In the genomic region with DNA sequence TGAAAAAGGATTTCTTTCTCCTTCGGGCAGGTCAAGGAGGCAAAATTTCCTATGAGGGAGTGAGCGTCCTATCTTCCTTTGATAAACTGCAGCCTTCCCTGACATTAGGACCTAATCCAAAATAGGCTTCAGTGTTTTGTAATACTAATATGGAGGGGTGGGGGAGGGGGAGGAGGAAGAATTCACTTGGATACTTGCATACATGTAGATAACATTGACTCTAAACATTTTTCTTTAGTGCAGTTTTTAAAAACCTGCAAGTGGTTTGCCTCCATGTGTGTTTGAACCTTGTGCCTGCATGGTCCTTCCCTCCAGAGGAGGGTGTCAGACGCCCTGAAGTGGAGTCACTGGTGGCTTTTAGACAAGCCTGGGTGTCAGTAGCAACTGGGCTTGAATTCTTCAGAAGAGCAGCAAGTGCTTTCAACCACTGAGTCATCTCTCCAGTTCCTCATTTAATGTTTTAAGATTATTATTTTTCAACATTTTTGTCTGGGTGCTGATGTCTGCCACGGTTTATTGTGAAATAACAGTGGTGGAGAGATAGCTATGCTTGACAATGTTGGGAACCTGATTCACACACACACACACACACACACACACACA, we compare ENCODE assay signal across 27 mouse cellular contexts. TPM values are rescaled to one million over a fixed set of nuclear protein-coding genes. Genes with fewer than 3 reads are reported as not detected.
A peak's percentile ranks its signal among the peaks of the same experiment; 100 is the strongest.
DNase-seq lines count a peak whose midpoint lies in the region; ATAC-seq and TF ChIP-seq lines count a peak whose summit lies in the region.
"Had no signal": no experiment of that assay in that cellular context is flagged by ENCODE, and none has a peak within 500 bp of the region (broad histone marks: within the 10 kb centered on the region; RNA-seq: fewer than 3 reads in every experiment).

No protein-coding gene starts in this region.

- H3K27ac ChIP-seq in lung, postnatal 0 days (ENCODE audit: low read length): no peak overlapping the region
- H3K27ac ChIP-seq: embryonic facial prominence, embryonic 12.5 days; heart, adult 2 months; hindbrain, embryonic 12.5 days; limb, embryonic 10.5 days; liver, embryonic 14.5 days had no signal

- H3K9ac ChIP-seq in lung, postnatal 0 days (replicated peaks; ENCODE audit: low read depth): no peak overlapping the region
- H3K9ac ChIP-seq: embryonic facial prominence, embryonic 12.5 days; forebrain, postnatal 0 days; hindbrain, embryonic 12.5 days; liver, embryonic 14.5 days had no signal

- DNase-seq in adrenal gland, adult 2 months: peak; percentile 27
- no peak for DNase-seq in adrenal gland, postnatal 10 days
- DNase-seq in lung, postnatal 0 days (ENCODE audit: low spot score): peak; percentile 23
- DNase-seq in lung, adult 18-20 months: no peak
- DNase-seq in 416B (ENCODE audit: low read depth): peak; percentile 6
- DNase-seq in cerebellum, adult 8-10 months: no peak
- DNase-seq in left cerebral cortex, postnatal 4 days: no peak
- DNase-seq: cerebellum, adult 11 months; cerebellum, postnatal 10 days; forebrain, postnatal 0 days; gastrocnemius, postnatal 14 days; heart, adult 2 months; kidney, adult 2 months; kidney, postnatal 10 days had no signal

- intact Hi-C loops in left cerebral cortex, postnatal 4 days (cut with DNase I): no loop called here

- no peak for TF ChIP-seq CTCF in lung, postnatal 0 days (IDR thresholded peaks at IDR 0.05)

- no peak overlapping the region for H3K4me3 ChIP-seq in lung, postnatal 0 days (ENCODE audit: low read depth, low read length)
- H3K4me3 ChIP-seq: embryonic facial prominence, embryonic 12.5 days; heart, adult 2 months; hindbrain, embryonic 12.5 days; limb, embryonic 10.5 days had no signal

- H3K4me2 ChIP-seq in lung, postnatal 0 days (replicated peaks; ENCODE audit: low read depth, low read length): no peak overlapping the region
- H3K4me2 ChIP-seq: embryonic facial prominence, embryonic 12.5 days; hindbrain, embryonic 12.5 days had no signal

- H3K36me3 ChIP-seq in lung, postnatal 0 days (ENCODE audit: insufficient read depth, low read length): no peaks in the 10 kb centered on the region
- H3K36me3 ChIP-seq: embryonic facial prominence, embryonic 12.5 days; hindbrain, embryonic 12.5 days; limb, embryonic 10.5 days had no signal

- WGBS in lung, postnatal 0 days: 56% methylated on average over 4 of the region's 4 CpGs

- no peak for TF ChIP-seq EP300 in lung, postnatal 0 days (IDR thresholded peaks at IDR 0.05)

- ATAC-seq in lung, postnatal 0 days: no peak
- ATAC-seq in common myeloid progenitor, adult 5-6 weeks (replicated peaks; ENCODE audit: low read depth, poor library complexity, severe bottlenecking): peak; percentile 72
- ATAC-seq: forebrain, postnatal 0 days had no signal

- no peaks in the 10 kb centered on the region for H3K9me3 ChIP-seq in lung, postnatal 0 days (ENCODE audit: low read length)
- H3K9me3 ChIP-seq: embryonic facial prominence, embryonic 12.5 days; hindbrain, embryonic 12.5 days; limb, embryonic 10.5 days had no signal

- no peaks in the 10 kb centered on the region for H3K4me1 ChIP-seq in lung, postnatal 0 days (ENCODE audit: insufficient read depth, low read depth, low read length)
- H3K4me1 ChIP-seq: hindbrain, embryonic 12.5 days had no signal

- H3K27me3 ChIP-seq in lung, postnatal 0 days (replicated peaks; ENCODE audit: insufficient read depth, low read length): no peaks in the 10 kb centered on the region
- H3K27me3 ChIP-seq: embryonic facial prominence, embryonic 12.5 days; hindbrain, embryonic 12.5 days had no signal

RNA-seq across cellular contexts. Expression of gene Slc15a5, which starts 8.1 kb away (rescaled TPM):
- 1 to 10 TPM in 1 of 2 experiments, under 1 TPM in 1; 0.62 to 4.6 TPM for total RNA-seq in adrenal gland, adult 2 months (2021)
- polyA plus RNA-seq in adrenal gland, adult 2 months (2012; rRNA removed): 0.39 and 0.94 TPM in 2 replicates
- total RNA-seq in adrenal gland, postnatal 10 days (2021): not detected
- polyA plus RNA-seq in lung, postnatal 0 days (2015; fragmentation: Nextera tagmentation; extraction: Ambion mirVana): not detected in 2 replicates
- total RNA-seq in common myeloid progenitor, adult 5-6 weeks (2017): not detected in 2 replicates
- not detected for total RNA-seq in left cerebral cortex, postnatal 4 days (2021)
- total RNA-seq: heart, adult 2 months; heart, postnatal 25 days; layer of hippocampus, postnatal 10 days; monocyte, adult 5-6 weeks; neutrophil, adult 5-6 weeks had no signal
- polyA plus RNA-seq: forebrain, embryonic 11.5 days; heart, adult 2 months; hindbrain, embryonic 12.5 days; intestine, embryonic 14.5 days; kidney, adult 2 months; limb, embryonic 10.5 days; liver, embryonic 14.5 days; lung, embryonic 16.5 days; stomach, embryonic 16.5 days had no signal

Comparison
In these comparisons a context has a peak if more than half of its experiments do, and no peak if none do; other contexts are left out.
1. DNase-seq: peak in adrenal gland, adult 2 months (single experiment), lung, postnatal 0 days (single experiment) and 416B (single experiment); none in adrenal gland, postnatal 10 days (single experiment), lung, adult 18-20 months (0 of 2), cerebellum, adult 8-10 months (single experiment) and left cerebral cortex, postnatal 4 days (single experiment).